Comparison of ENCODE assay signal across 34 mouse cellular contexts in genomic region chr11:111290537-111290936, GRCm38 (mm10).
A peak's percentile ranks its signal among the peaks of the same experiment; 100 is the strongest.
DNase-seq lines count a peak whose midpoint lies in the region; ATAC-seq and TF ChIP-seq lines count a peak whose summit lies in the region.
"Had no signal": no experiment of that assay in that cellular context is flagged by ENCODE, and none has a peak within 500 bp of the region (broad histone marks: within the 10 kb centered on the region; RNA-seq: fewer than 3 reads in every experiment).

No protein-coding gene starts in this region.

- H3K27ac ChIP-seq in liver, embryonic 14.5 days = no peak overlapping the region
- H3K27ac ChIP-seq: embryonic facial prominence, embryonic 12.5 days; forebrain, embryonic 10.5 days; forebrain, embryonic 15.5 days; hindbrain, embryonic 12.5 days; hindbrain, postnatal 0 days; intestine, embryonic 15.5 days; left cerebral cortex, adult 2 months; limb, embryonic 13.5 days; midbrain, embryonic 12.5 days; neural tube, embryonic 13.5 days had no signal

- ATAC-seq in liver, embryonic 14.5 days (ENCODE audit: insufficient read depth) = peak; percentile 26; the same call in 1 of the 2 replicates
- ATAC-seq in common myeloid progenitor, adult 5-6 weeks (replicated peaks; ENCODE audit: low read depth, poor library complexity, severe bottlenecking) = peak; percentile 73
- ATAC-seq in monocyte, adult 5-6 weeks (replicated peaks; ENCODE audit: insufficient number of reproducible peaks, low FRiP score, low TSS enrichment, poor library complexity, severe bottlenecking) = peak; percentile 97
- no peak for ATAC-seq in erythroblast, adult 5-6 weeks (replicated peaks; ENCODE audit: low FRiP score, poor library complexity, severe bottlenecking)
- ATAC-seq: activated CD4-positive, CD25-positive, alpha-beta regulatory T cell, adult 4 months; forebrain, embryonic 15.5 days; hindbrain, postnatal 0 days; intestine, embryonic 15.5 days had no signal

- no peak overlapping the region for H3K9ac ChIP-seq in liver, embryonic 14.5 days (replicated peaks)
- H3K9ac ChIP-seq: embryonic facial prominence, embryonic 12.5 days; forebrain, embryonic 15.5 days; hindbrain, embryonic 12.5 days; intestine, embryonic 15.5 days; limb, embryonic 13.5 days; midbrain, embryonic 12.5 days; neural tube, embryonic 13.5 days had no signal

- DNase-seq in liver, embryonic 14.5 days (ENCODE audit: low read depth in 3 of 3, low spot score in 3 of 3) = peak in 1 of 3 experiments; percentile 1
- DNase-seq in liver = no peak
- DNase-seq in 416B (ENCODE audit: low read depth) = peak; percentile 8
- DNase-seq in left cerebral cortex, postnatal 36 days (ENCODE audit: low spot score in 2 of 2) = no peak
- DNase-seq: adrenal gland, adult 2 months; B cell, adult 2 months; cerebellum, adult 8-10 months; cerebellum, postnatal 36 days; embryo, embryonic 11 days; gastrocnemius, postnatal 25 days; heart, adult 18-20 months; heart, postnatal 36 days; kidney, adult 9 months; kidney, postnatal 14 days; lung, postnatal 10 days; retina, postnatal 1 day; right cerebral cortex, postnatal 14 days; thymus, postnatal 4 days had no signal

- intact Hi-C loops in left cerebral cortex, postnatal 36 days (cut with DNase I) = no loop called here

- no peaks in the 10 kb centered on the region for H3K9me3 ChIP-seq in liver, embryonic 14.5 days (ENCODE audit: control insufficient read depth, low read length)
- H3K9me3 ChIP-seq: forebrain, embryonic 15.5 days; intestine, embryonic 15.5 days; neural tube, embryonic 13.5 days had no signal

- no peaks in the 10 kb centered on the region for H3K36me3 ChIP-seq in liver, embryonic 14.5 days (replicated peaks; ENCODE audit: control insufficient read depth, insufficient read depth, low read depth)
- H3K36me3 ChIP-seq: embryonic facial prominence, embryonic 12.5 days; forebrain, embryonic 10.5 days; forebrain, embryonic 15.5 days; hindbrain, embryonic 12.5 days; intestine, embryonic 15.5 days; limb, embryonic 13.5 days; midbrain, embryonic 12.5 days; neural tube, embryonic 13.5 days had no signal

- no peak overlapping the region for H3K4me3 ChIP-seq in liver, embryonic 14.5 days (ENCODE audit: insufficient read depth in 1 of 2, low read depth in 2 of 2, low read length in 2 of 2)
- H3K4me3 ChIP-seq: embryonic facial prominence, embryonic 12.5 days; forebrain, embryonic 10.5 days; forebrain, embryonic 15.5 days; hindbrain, embryonic 12.5 days; intestine, embryonic 15.5 days; left cerebral cortex, adult 2 months; limb, embryonic 13.5 days; midbrain, embryonic 12.5 days; neural tube, embryonic 13.5 days had no signal

- TF ChIP-seq EP300 in liver, embryonic 14.5 days (IDR thresholded peaks at IDR 0.05; ENCODE audit: low read depth) = no peak

- no peak overlapping the region for H3K4me2 ChIP-seq in liver, embryonic 14.5 days (ENCODE audit: low read depth)
- H3K4me2 ChIP-seq: embryonic facial prominence, embryonic 12.5 days; forebrain, embryonic 15.5 days; heart, embryonic 11.5 days; hindbrain, embryonic 12.5 days; intestine, embryonic 15.5 days; limb, embryonic 13.5 days; midbrain, embryonic 12.5 days; neural tube, embryonic 13.5 days had no signal

- no peaks in the 10 kb centered on the region for H3K4me1 ChIP-seq in liver, embryonic 14.5 days (replicated peaks; ENCODE audit: control insufficient read depth in 2 of 2, insufficient read depth in 2 of 2, low read length in 1 of 2)
- H3K4me1 ChIP-seq: embryonic facial prominence, embryonic 12.5 days; forebrain, embryonic 10.5 days; forebrain, embryonic 15.5 days; hindbrain, embryonic 12.5 days; intestine, embryonic 15.5 days; limb, embryonic 13.5 days; midbrain, embryonic 12.5 days; neural tube, embryonic 13.5 days had no signal

- no peak for TF ChIP-seq CTCF in liver, embryonic 14.5 days (IDR thresholded peaks at IDR 0.05; ENCODE audit: low read depth)

- no peaks in the 10 kb centered on the region for H3K27me3 ChIP-seq in liver, embryonic 14.5 days (ENCODE audit: control insufficient read depth, insufficient read depth, low read length)
- H3K27me3 ChIP-seq: CH12.LX; embryonic facial prominence, embryonic 12.5 days; forebrain, embryonic 15.5 days; hindbrain, embryonic 12.5 days; intestine, embryonic 15.5 days; limb, embryonic 13.5 days; midbrain, embryonic 12.5 days; neural tube, embryonic 13.5 days had no signal
